Mouse (Mus musculus) thymus, adult 2 months (tissue): ENCODE results near the gene Cd83.

Experiments used
- CTCF ChIP-seq: fragments of 200-500 bp; IDR thresholded peaks from 2 replicates; pipeline ENCODE4 v1.5.1; 2012; ENCODE audit warnings: mild to moderate bottlenecking, control low read depth, low read length, moderate library complexity, borderline replicate concordance; ENCODE audit not compliant: control insufficient read depth, poor library complexity, insufficient read depth; ENCODE audit errors: extremely low read depth
- POLR2A ChIP-seq: fragments of 200-500 bp; IDR thresholded peaks from 2 replicates; pipeline ENCODE4 v1.6.1; 2012; ENCODE audit warnings: mild to moderate bottlenecking, low read length, control low read depth, moderate library complexity; ENCODE audit not compliant: control insufficient read depth, poor library complexity, insufficient read depth; ENCODE audit errors: extremely low read depth

DNA sequence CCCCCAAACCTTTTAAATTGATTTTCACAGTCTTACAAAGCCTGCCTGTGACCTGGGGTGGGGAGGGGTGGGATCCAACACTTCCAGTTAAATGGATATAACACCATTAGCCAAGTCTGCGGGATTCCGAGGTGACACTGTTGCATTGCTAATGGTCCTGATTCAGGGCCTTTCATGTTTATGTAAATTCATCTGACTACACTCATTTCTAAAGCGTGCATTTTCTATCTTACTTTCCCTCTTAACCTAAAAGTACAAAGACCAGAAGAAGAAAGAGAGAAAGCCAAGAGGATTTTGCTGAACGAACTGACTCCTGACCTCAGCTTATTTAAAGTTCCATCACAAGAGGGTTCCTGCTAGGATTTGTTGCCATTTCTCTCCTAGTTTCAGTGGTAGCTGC lies 53.2 kb downstream of the Cd83 start:
- no peak for TF ChIP-seq CTCF
- no peak for TF ChIP-seq POLR2A
